Mouse (Mus musculus) erythroblast, embryonic 14.5 days (primary cell): ENCODE data around the gene Becn1.

Source experiments
- GATA1 ChIP-seq: IDR thresholded peaks from 2 replicates; pipeline ENCODE4 v1.6.1; 2012; ENCODE audit warnings: low read length, inconsistent platforms, mixed read lengths
- TAL1 ChIP-seq: IDR thresholded peaks from 3 replicates; pipeline ENCODE4 v1.6.1; 2012; ENCODE audit warnings: low read length, inconsistent platforms, mixed read lengths

- no peak for TF ChIP-seq TAL1
- no peak for TF ChIP-seq GATA1
Measured at GRCm38 (mm10) chr11:101259261-101259712, 42.8 kb downstream of the Becn1 start.
